Mouse (Mus musculus): Measurements from ENCODE around the gene Vps45.

Vps45 gene

DNA sequence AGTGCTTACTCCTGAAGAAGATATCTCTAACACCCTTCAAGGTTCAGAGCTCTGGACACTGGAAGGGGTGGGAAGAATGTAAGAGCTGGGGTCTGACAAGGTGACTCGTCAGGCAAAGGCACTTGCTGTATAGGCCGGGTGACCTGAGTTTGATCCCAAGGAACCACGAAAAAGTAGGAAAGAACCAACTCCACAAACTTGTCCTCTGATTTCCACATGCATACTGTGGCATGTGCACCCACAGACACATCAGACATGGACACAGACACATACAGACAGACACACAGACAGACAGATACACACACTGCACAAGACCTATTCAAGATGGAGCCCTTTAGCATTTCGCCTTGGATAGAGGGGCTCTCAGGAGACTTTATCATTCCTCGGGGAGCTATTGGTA is 20.1 kb downstream of the Vps45 start:
- DNase-seq (ENCODE audit: low spot score in 2 of 2), result no peak

DNA sequence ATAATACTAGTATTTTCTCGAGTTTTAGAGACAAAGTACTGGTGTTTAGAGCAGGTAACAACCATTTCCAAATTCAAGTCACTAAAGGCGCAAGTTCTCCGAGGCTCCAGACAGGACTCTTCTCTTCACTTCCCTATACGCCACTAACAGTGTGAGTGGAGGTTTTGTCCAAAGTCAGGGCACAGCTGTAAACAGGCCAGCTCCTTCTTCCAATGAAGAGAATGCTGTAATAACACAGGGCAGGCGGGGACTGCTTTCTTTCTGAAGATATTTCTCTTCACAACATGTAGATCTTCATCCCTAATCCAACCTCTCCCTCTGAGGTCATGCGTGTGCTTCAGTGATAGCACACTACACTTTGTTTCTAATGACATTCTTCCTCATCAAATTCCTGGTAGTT is 21.5 kb downstream of the Vps45 start:
- DNase-seq (ENCODE audit: low spot score in 2 of 2), result no peak

DNA sequence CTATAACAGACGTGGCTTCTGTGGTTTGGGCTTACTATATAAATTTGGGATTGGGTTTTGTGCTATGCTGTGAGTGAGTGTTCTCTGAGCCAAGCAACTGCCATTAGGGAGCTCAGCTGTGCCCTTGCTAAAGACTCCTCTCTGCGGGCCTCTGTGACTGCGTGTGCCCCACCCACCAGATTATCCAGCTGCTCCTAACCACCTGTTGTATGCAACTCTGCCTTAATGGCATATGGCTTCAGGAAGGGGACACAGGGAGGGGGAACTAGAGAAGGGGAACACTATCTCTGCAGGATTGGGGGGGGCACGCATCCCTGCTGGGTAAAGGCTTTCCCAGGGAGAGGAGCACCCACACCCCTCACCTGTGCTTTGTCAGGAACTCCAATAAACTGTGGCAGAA is 25.2 kb downstream of the Vps45 start:
- DNase-seq (ENCODE audit: low spot score in 2 of 2), result no peak

DNA sequence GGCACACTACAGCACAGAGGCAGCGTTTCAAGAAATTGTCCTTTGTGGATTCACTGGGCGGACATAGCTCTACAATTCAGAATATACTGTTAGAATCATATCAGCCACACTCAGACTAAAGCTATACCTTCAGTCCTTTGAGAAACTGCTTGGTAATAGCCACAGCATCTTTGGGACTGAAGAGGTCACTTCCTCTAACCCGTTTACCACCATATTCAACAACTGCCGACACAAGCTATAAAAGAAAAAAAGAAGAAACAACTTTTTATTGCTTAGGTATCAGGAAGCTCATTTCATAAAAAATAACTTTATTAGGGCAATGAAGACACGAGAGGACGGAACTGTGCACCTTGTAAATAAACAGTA is 25.6 kb downstream of the Vps45 start:
- DNase-seq (ENCODE audit: low spot score in 2 of 2), result no peak

DNA sequence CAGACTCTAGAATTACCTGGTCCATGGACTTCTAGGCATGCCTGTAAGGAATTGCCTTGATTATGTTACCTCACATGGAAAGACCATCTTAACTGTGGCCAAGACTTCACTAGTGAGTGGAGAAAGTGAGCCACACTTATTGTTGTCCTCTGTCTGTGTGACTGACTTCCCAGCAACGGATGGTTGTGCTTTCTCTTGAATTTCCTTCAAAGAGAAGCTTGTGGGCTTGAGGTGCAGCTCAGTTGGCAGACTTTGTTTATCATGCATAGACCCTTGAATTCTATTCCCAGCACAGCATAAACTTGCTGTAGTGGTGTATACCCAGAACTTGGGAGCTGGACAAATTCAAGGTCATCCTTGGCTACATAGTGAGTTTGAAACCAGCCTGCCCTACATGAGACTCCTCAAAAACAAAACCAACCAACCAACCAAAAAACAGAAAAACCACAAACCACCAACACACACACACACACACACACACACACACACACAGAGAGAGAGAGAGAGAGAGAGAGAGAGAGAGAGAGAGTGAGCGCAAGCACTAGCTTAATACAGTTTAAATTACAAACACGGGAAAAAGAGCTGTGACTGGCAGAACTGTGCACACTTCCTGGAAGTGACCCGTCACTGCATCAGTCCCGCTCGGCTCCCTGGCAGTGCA is 26.1 kb downstream of the Vps45 start:
- no peak for DNase-seq (ENCODE audit: low spot score in 2 of 2)

DNA sequence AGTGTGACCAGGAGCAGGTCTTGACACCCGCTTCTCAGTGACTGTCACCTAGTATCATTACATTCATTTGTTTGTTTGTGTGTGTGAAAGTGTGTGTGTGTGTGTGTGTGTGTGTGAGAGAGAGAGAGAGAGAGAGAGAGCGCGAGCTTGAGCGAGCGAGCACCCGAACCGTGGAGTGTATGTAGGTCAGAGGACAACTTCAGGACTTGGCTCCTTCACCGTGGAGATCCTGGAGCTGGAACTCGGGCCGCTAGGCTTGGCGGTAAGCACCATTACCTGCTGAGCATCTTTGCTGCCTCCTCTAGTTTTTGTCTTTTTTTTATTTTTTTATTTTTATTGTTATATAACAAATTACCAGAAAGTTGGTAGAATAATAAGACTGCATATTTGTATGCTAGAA is 28.5 kb downstream of the Vps45 start:
- no peak for DNase-seq (ENCODE audit: low spot score in 2 of 2)

DNA sequence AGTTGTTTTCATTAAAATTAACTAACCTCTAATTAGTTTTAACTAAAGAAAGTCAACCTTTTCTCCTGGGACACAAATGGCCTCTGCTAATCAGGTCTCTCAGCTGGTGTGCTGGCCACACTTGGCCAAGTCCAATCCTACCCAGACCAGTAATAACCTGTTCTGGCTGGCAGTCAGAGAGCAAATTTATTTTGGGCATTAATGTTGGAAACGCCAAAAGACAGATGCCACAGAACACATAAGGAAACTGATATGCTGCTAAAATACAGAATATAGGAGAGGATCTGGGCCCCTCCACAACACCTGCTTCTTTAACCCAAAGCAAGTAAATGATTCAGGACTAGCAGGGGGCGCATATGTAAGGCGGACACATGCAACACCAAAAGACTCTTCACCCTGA is 28.9 kb downstream of the Vps45 start:
- DNase-seq (ENCODE audit: low spot score in 2 of 2), result no peak

DNA sequence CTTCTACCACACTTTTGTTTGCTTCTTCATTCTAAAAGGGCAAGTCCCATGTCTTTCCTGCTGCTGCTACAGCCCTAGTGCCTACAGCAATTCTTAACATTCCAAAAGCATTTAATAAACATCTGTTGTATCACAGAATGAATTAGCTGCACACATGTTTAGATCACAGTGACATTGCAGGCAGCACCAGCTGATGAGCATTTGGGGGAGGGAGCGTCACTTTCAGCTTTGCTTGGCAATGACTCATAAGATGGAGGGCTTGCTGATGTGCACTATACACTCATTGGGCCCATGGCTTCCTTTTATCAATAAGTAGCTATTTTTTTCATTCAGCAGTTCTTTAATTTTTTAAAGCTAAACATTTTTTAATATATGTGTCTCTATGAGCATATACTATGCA is 30.4 kb downstream of the Vps45 start:
- DNase-seq (ENCODE audit: low spot score in 2 of 2), result no peak

DNA sequence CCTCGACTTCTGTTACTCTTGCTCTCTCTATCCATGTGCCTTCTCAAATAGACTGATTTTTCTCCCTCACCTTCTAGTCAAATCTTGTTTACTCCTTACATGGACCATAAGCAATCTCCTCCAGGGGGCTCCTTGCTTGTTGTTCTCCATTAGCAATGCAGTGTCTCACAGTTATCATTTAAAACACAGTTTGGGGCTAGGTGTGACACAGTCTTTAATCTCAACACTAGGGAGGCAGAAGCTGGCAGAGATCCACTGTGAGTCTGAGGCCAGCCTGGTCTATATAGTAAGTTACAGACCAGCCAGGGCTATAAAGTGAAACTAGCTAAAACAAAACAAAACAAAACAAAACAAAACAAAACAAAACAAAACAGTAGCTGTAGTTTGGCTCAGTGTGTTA is 31.1 kb downstream of the Vps45 start:
- no peak for DNase-seq (ENCODE audit: low spot score in 2 of 2)

DNA sequence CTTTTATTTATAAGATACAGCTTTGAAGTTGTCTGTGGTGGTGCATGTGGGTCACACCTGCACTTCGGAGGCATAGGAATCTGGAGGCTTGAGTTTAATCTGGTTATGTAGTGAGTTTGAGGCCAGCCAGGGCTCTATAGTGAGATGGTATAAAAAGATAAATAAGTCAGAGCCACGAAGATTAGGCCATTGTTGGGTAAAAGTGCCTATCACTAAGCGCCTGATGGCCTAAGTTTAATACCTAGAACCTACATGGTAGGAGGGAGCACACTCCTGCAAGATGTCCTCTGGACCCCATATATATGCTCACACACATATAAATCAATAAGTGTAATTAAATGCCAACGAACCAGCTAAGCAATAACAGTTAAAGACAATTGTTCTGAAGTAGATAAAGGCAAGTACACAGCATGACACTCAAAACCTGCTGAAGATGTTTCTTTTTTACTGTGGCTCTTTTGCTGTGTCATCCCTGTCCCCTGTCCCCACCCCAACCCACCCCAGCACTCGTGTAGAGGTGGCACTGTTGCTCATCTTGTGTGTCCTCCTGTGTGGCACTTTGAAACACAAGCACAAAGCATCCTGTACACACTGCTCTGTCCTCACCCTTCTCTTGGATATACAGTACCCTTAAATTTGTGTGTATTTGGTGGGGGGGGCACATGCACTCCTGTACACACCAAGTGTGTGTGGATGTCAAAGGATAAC is 36.7 kb downstream of the Vps45 start:
- DNase-seq (ENCODE audit: low spot score in 2 of 2), result no peak

DNA sequence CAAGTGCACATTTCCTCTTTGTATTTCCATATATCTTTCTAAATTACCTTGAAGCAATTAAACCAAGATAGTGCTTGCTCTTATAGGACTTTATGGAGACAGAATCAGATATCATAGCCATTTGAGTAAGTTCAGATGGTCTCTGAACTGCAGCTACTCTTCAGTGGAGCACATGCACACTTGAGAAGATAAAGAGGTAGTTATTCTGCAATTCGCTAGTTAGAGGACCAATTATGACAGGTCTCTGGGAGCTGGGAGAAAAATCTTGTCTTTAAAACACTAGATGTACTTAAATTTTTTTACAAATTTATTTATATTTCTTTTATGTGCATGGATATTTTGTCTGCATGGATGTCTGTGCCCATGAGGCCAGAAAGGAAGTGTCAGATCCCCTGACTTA is 37.5 kb downstream of the Vps45 start:
- DNase-seq (ENCODE audit: low spot score in 2 of 2), result no peak

DNA sequence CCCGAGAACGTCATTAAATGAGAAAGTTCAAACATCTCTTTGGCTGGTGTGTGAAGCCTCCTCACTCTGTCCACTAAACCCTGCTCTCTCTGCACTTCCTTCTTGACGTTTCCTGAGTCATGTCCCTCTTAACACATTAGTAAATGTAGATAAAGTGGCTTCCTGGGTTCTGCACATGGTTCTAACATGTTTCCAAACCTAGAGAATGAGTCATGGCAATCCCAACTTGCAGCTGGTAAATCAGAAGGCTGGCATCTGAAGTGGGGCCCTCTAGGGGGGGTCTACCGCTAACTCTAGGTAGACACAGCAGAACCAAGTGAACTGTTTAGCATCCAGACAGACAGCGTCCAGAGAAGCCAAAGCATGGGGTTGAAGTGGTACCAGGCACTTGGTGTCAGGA is 40.8 kb downstream of the Vps45 start:
- no peak for DNase-seq (ENCODE audit: low spot score in 2 of 2)

DNA sequence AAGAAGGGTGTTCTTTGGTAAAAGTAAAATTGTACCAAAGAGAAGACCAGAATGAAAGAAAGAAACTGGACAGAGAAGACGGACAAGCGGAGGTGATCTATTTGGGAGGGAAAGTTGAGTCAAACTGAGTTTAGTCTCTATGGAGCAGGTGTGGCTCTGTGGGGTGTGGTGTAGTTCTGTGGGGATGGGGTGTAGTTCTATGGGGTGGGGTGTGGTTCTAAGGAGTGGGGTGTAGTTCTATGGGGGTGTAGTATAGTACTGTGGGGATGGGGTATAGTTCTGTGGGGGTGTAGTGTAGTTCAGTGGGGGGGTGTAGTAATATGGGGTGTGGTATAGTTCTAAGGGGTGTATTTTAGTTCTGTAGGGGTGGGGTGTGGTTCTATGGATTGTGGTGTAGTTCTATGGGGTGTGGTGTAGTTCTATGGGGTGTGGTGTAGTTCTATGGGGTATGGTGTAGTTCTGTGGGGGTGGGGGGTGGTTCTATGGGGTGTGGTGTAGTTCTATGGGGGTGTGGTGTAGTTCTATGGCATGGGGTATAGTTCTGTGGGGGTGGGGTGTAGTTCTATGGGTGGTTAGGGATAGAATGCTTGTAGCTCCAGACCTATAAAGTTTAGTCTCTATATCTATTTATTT is 41.9 kb downstream of the Vps45 start:
- no peak for DNase-seq (ENCODE audit: low spot score in 2 of 2)

DNA sequence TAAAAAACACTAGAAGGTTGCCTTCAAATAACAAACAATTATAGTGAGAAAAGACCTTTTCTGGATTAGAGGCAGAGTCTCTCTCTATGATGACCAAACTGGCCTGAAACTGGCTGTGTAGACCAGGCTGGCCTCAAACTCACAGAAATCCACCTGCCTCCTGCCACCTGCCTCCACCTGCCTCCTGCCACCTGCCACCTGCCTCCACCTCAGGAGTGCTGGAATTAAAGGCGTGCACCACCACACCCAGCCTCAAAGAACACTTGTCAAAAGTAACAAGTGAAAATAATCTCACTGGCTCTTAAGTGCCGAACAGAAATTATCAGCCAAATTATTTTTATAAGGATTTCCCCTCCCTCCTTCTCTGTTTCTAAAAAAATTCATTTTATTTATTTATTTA is 42.6 kb downstream of the Vps45 start:
- no peak for DNase-seq (ENCODE audit: low spot score in 2 of 2)

DNA sequence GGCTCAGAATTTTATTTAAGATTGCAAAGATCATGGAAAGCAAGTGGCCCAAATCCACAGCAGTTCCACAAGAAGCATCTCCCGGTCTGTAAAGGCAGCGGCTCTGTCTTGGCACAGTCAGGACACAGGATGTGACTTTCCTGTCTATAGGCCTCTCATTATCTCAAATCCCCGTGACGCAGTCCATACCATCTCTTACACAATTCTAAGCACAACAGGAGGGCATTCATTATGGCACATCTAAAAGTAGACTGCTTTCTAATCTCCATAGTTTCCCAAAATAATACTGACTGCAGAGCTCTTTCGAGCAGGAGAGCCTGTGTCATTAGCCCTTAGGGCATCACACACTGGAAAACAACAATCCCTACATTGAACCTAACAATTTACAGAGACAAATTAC is 45.5 kb downstream of the Vps45 start:
- DNase-seq (ENCODE audit: low spot score in 2 of 2), result no peak

DNA sequence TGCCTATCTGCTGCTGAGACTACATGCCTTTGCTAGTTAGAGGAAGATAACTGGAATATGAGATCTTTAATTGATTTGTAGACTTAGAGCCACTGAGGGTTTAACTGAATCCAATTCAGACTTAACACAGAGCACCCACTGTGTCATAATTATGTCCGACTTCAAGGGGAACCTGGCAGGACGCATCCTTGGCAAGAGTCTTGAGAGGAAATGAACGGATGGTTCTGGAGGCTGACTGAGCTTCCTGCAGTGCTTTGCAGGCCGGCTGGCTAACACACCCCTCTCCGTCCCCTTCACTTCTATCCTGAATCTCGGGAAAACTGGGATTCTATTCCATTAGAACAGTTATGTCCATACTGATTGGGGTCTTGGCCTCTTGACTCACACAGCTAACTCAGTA is 49.8 kb downstream of the Vps45 start:
- no peak for DNase-seq (ENCODE audit: low spot score in 2 of 2)

DNA sequence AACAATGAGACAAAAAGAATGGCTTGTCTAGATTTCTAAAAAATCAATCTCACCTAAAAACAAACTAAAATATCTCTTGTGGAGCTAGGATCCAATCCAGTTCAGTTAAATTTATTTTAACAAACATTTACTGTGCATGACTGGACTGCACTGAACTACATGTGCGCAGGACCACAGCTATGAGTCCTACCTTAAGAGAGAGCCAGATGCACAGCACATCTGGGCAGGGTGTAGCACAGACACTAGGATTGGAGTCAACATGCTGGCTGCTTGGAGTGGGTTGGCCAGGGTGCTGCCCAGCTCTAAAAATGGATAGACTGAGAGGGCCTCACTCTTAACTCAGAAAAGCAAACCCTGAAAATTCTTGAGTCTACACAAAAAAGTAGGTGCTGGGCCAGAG is 56.7 kb downstream of the Vps45 start:
- DNase-seq (ENCODE audit: low spot score in 2 of 2), result no peak

DNA sequence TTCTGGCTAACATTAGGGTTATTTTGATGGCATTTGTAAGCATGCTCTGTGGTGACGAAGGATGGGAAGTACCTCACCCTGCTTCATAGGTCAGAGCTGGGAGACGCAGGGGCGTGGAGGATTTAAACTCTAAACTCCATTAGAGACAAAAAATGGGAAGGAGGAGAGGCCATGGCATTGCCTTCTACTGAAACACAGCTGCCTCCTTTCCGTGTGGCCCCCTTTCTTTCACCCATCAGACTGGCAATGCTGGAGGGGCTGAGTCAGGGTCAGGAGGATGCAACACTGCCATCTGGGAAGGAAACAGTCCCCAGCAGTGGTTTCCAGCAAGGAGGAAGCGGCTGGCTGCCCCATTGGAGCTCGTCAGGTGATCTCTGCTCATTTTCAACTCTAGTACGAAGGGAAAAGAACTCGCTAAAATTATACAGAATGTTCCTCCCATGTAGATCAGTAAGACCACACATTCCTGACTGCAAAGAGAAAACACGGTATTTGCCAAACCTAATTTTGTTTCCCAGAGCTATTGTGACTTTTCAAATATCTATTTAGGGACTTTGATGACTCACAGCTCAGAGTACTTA is 57.3 kb downstream of the Vps45 start:
- no peak for DNase-seq (ENCODE audit: low spot score in 2 of 2)

DNA sequence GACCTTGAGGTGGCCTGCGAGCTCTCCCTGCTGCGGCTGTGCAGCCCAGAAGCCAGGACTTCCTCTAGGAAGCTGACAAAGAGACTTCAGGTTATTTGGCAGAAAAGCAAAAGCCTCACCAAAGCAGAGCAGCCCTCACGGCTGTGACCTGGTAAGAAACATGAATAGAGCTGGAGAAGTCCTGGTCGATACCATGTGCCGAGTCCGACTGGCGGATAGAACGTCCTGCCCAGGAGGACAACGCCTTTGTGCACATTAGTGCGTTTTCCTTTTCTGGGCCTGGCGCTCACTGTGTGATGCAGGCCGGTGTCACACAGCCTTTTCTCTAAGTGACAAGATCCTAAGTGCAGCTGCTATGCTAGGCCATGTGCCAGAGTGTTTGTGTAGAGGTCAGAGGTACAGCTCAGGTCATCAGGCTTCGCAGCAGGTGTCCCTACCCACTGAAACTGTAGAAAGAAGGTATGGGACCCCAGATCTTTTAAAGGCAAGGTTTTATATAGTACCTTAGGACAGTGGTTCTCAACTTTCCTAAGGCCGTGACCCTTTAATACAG is 58.1 kb downstream of the Vps45 start:
- no peak for DNase-seq (ENCODE audit: low spot score in 2 of 2)

DNA sequence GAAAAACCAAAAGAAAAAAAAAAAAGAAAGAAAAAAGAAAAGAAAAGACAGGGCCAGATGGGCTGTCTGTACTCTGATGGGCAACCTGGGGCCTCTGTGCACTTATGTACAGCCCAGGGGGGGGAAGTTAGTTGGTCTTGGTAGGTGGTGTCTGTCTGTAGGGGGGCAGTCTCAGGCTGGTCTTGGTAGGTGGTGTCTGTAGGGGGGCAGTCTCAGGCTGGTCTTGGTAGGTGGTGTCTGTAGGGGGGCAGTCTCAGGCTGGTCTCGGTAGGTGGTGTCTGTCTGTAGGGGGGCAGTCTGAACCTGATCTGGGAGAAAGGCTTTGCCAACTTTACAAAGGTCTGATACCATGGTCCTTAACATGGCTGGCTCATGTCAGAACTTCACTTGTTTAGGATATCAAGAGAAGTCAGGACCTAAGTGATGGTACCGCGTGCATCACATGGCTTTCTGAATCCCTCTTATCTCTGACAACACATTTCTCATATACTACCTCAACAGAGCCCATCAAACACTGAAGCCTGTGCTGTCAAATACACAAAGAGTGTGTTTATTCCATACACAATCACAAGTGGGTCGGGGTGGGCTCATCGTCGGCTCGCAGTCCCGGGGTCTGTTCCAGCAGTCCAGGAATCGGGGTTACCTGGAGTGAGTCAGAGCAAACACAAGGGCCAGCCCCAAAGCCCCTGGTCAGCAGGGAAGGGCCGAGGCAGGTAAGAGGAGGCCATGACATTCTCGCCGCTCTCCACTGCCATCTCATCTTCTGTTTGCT is 58.8 kb downstream of the Vps45 start:
- DNase-seq (ENCODE audit: low spot score in 2 of 2), result no peak

DNA sequence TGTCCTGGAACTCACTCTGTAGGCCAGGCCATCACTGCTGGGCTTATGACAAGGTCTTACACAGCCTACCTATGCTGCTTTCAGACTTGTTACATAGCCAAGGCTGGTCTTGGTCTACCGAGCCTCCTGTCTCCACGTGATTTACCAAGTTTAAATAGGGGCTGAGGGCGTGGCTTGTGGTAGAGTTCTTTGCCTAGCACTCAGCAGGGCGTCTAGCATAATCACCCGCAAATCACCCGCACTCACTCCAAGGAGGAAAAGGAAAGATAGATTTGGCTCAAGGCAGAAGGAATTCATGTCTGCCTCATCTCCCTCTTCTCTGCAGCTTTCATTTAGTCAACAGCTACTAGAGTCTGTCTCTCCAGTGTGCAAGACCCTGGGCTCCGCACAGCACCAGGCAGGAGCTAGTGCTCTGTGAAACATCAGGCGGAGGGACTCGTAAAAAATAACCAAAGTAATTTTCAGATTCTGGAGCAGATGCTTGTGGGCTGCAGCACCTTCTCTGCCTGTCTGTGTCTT is 61.0 kb downstream of the Vps45 start:
- no peak for DNase-seq (ENCODE audit: low spot score in 2 of 2)
